Mouse (Mus musculus): Measurements from ENCODE around the gene Spaar. TPM values are rescaled to one million over a fixed set of nuclear protein-coding genes. Genes with fewer than 3 reads are reported as not detected.

Spaar gene
- total and polyA plus RNA-seq, 2 experiments from 2014 or later = 0.07 TPM; not detected in 1

GRCm38 (mm10) chr4:43709869-43710268 lies 20.0 kb upstream of the Spaar start, which contains the start of gene Olfr71:
Olfr71 (minus strand) TSS chr4:43710255.
- ATAC-seq (ENCODE audit: low FRiP score) (no peak), DNase-seq (ENCODE audit: low spot score) (no peak)
- no peak for TF ChIP-seq CTCF (IDR thresholded peaks at IDR 0.05)
- H3K9ac ChIP-seq (replicated peaks; ENCODE audit: low read length, poor library complexity, severe bottlenecking) = no peak within 1 kb of the TSS
- no peaks in the 10 kb centered on the region for H3K27me3 ChIP-seq (ENCODE audit: insufficient read depth, low read length)
- no peak within 1 kb of the TSS for H3K4me2 ChIP-seq (ENCODE audit: low read depth, low read length, poor library complexity, severe bottlenecking)
- H3K4me1 ChIP-seq (ENCODE audit: insufficient read depth, low read length) = no peaks in the 10 kb centered on the region
- H3K36me3 ChIP-seq (ENCODE audit: insufficient read depth, low read length) = no peaks in the 10 kb centered on the region
- H3K4me3 ChIP-seq (ENCODE audit: low read depth, low read length) = no peak within 1 kb of the TSS
- no peak within 1 kb of the TSS for H3K27ac ChIP-seq (ENCODE audit: low read depth, low read length)
- H3K9me3 ChIP-seq (ENCODE audit: low read length) = no peaks in the 10 kb centered on the region
- WGBS = 77% methylated on average over 6 of the region's 6 CpGs

- WGBS = 0% methylated on average over 2 of the region's 2 CpGs
- Histone ChIP-seq H3K4me3 (ENCODE audit: low read depth, low read length) (no peak overlapping the region), H3K36me3 (ENCODE audit: insufficient read depth, low read length) (no peaks in the 10 kb centered on the region), H3K4me1 (ENCODE audit: insufficient read depth, low read length) (no peaks in the 10 kb centered on the region), H3K4me2 (ENCODE audit: low read depth, low read length, poor library complexity, severe bottlenecking) (no peak overlapping the region), H3K9ac (replicated peaks; ENCODE audit: low read length, poor library complexity, severe bottlenecking) (no peak overlapping the region), H3K9me3 (ENCODE audit: low read length) (no peaks in the 10 kb centered on the region), H3K27me3 (ENCODE audit: insufficient read depth, low read length) (no peaks in the 10 kb centered on the region), H3K27ac (ENCODE audit: low read depth, low read length) (no peak overlapping the region)
- peak; percentile 88 for TF ChIP-seq CTCF (IDR thresholded peaks at IDR 0.05)
- ATAC-seq (ENCODE audit: low FRiP score) = no peak
- peak; percentile 65 for DNase-seq (ENCODE audit: low spot score)
Measured at GRCm38 (mm10) chr4:43711821-43712220, 18.0 kb upstream of the Spaar start.

- Histone ChIP-seq H3K36me3 (ENCODE audit: insufficient read depth, low read length) (no peaks in the 10 kb centered on the region), H3K4me1 (ENCODE audit: insufficient read depth, low read length) (no peaks in the 10 kb centered on the region), H3K9me3 (ENCODE audit: low read length) (no peaks in the 10 kb centered on the region), H3K4me2 (ENCODE audit: low read depth, low read length, poor library complexity, severe bottlenecking) (no peak overlapping the region), H3K4me3 (ENCODE audit: low read depth, low read length) (no peak overlapping the region), H3K9ac (replicated peaks; ENCODE audit: low read length, poor library complexity, severe bottlenecking) (no peak overlapping the region), H3K27ac (ENCODE audit: low read depth, low read length) (no peak overlapping the region), H3K27me3 (ENCODE audit: insufficient read depth, low read length) (no peaks in the 10 kb centered on the region)
- DNase-seq (ENCODE audit: low spot score) (no peak), ATAC-seq (ENCODE audit: low FRiP score) (no peak)
- no peak for TF ChIP-seq CTCF (IDR thresholded peaks at IDR 0.05)
- WGBS = 42% methylated on average over 7 of the region's 7 CpGs
Measured at GRCm38 (mm10) chr4:43713652-43714219, 16.1 kb upstream of the Spaar start.

GRCm38 (mm10) chr4:43720491-43721228 lies 9.2 kb upstream of the Spaar start:
- WGBS = 53% methylated on average over 14 of the region's 16 CpGs
- Histone ChIP-seq H3K4me1 (ENCODE audit: insufficient read depth, low read length) (no peaks in the 10 kb centered on the region), H3K4me3 (ENCODE audit: low read depth, low read length) (no peak overlapping the region), H3K36me3 (ENCODE audit: insufficient read depth, low read length) (no peaks in the 10 kb centered on the region), H3K9ac (replicated peaks; ENCODE audit: low read length, poor library complexity, severe bottlenecking) (no peak overlapping the region), H3K27me3 (ENCODE audit: insufficient read depth, low read length) (no peaks in the 10 kb centered on the region), H3K27ac (ENCODE audit: low read depth, low read length) (no peak overlapping the region), H3K4me2 (ENCODE audit: low read depth, low read length, poor library complexity, severe bottlenecking) (no peak overlapping the region), H3K9me3 (ENCODE audit: low read length) (no peaks in the 10 kb centered on the region)
- TF ChIP-seq CTCF (IDR thresholded peaks at IDR 0.05) = no peak
- ATAC-seq (ENCODE audit: low FRiP score) (no peak), DNase-seq (ENCODE audit: low spot score) (peak; percentile 18)

- H3K36me3 ChIP-seq (ENCODE audit: insufficient read depth, low read length) = no peaks in the 10 kb centered on the region
- no peak overlapping the region for H3K27ac ChIP-seq (ENCODE audit: low read depth, low read length)
- no peaks in the 10 kb centered on the region for H3K4me1 ChIP-seq (ENCODE audit: insufficient read depth, low read length)
- H3K4me2 ChIP-seq (ENCODE audit: low read depth, low read length, poor library complexity, severe bottlenecking) = no peak overlapping the region
- H3K9ac ChIP-seq (replicated peaks; ENCODE audit: low read length, poor library complexity, severe bottlenecking) = no peak overlapping the region
- no peak overlapping the region for H3K4me3 ChIP-seq (ENCODE audit: low read depth, low read length)
- no peak for TF ChIP-seq CTCF (IDR thresholded peaks at IDR 0.05)
- 84% methylated on average over 4 of the region's 4 CpGs for WGBS
- H3K9me3 ChIP-seq (ENCODE audit: low read length) = no peaks in the 10 kb centered on the region
- H3K27me3 ChIP-seq (ENCODE audit: insufficient read depth, low read length) = no peaks in the 10 kb centered on the region
- no peak for DNase-seq (ENCODE audit: low spot score)
- ATAC-seq (ENCODE audit: low FRiP score) = no peak
Measured at GRCm38 (mm10) chr4:43722191-43722590, 7.6 kb upstream of the Spaar start.

GRCm38 (mm10) chr4:43724764-43725163 lies 5.1 kb upstream of the Spaar start:
- Histone ChIP-seq H3K4me2 (ENCODE audit: low read depth, low read length, poor library complexity, severe bottlenecking) (no peak overlapping the region), H3K4me1 (ENCODE audit: insufficient read depth, low read length) (no peaks in the 10 kb centered on the region), H3K9me3 (ENCODE audit: low read length) (no peaks in the 10 kb centered on the region), H3K9ac (replicated peaks; ENCODE audit: low read length, poor library complexity, severe bottlenecking) (no peak overlapping the region), H3K36me3 (ENCODE audit: insufficient read depth, low read length) (no peaks in the 10 kb centered on the region), H3K27me3 (ENCODE audit: insufficient read depth, low read length) (no peaks in the 10 kb centered on the region), H3K27ac (ENCODE audit: low read depth, low read length) (no peak overlapping the region), H3K4me3 (ENCODE audit: low read depth, low read length) (no peak overlapping the region)
- TF ChIP-seq CTCF (IDR thresholded peaks at IDR 0.05) = peak; percentile 76
- WGBS = 33% methylated on average over 1 of the region's 1 CpGs
- DNase-seq (ENCODE audit: low spot score) (peak; percentile 44), ATAC-seq (ENCODE audit: low FRiP score) (no peak)

Measured in midbrain, postnatal 0 days (tissue).